Mouse (Mus musculus): ENCODE results near the gene Mrpl28. TPM values are rescaled to one million over a fixed set of nuclear protein-coding genes. Genes with fewer than 3 reads are reported as not detected.
A peak's percentile ranks its signal among the peaks of the same experiment; 100 is the strongest.
"Not testable (repeated sequence)": the region's sequence is repeated elsewhere in the genome, so short reads cannot be mapped to it uniquely, and the experiment has no call there.

Gene Mrpl28
- 199 and 201 TPM in 2 replicates for polyA plus RNA-seq (2016; fragmentation: Nextera tagmentation; extraction: Ambion mirVana)

- Histone ChIP-seq H3K9me3 (replicated peaks) (no peaks in the 10 kb centered on the region), H3K27me3 (replicated peaks) (peaks cover 22% of the 10 kb centered on the region), H3K4me2 (peak within 1 kb of the TSS; percentile 79), H3K9ac (peak within 1 kb of the TSS; percentile 86), H3K27ac (ENCODE audit: poor library complexity, severe bottlenecking) (no peak within 1 kb of the TSS), H3K36me3 (peaks cover 33% of the 10 kb centered on the region), H3K4me1 (replicated peaks) (peaks cover 8% of the 10 kb centered on the region), H3K4me3 (peak within 1 kb of the TSS; percentile 89)
- peak; percentile 85 for ATAC-seq (ENCODE audit: insufficient number of reproducible peaks, low FRiP score)
- under 1% methylated on average over 32 of the region's 32 CpGs for WGBS
These were observed at the start of gene Mrpl28 for GRCm38 (mm10) chr17:26123267-26123684. Gene Mrpl28, plus strand, starts transcription at chr17:26123500.

GRCm38 (mm10) chr17:26075246-26075645, 48.1 kb upstream of the Mrpl28 start:
- 64% methylated on average over 3 of the region's 3 CpGs for WGBS
- H3K27me3 ChIP-seq (replicated peaks), result peaks cover 6% of the 10 kb centered on the region; the same call in 1 of the 2 replicates
- no peak overlapping the region for H3K9ac ChIP-seq
- H3K9me3 ChIP-seq (replicated peaks), result no peaks in the 10 kb centered on the region
- no peaks in the 10 kb centered on the region for H3K36me3 ChIP-seq
- H3K4me1 ChIP-seq (replicated peaks), result no peaks in the 10 kb centered on the region
- ATAC-seq (ENCODE audit: insufficient number of reproducible peaks, low FRiP score), result no peak
- H3K27ac ChIP-seq (ENCODE audit: poor library complexity, severe bottlenecking), result no peak overlapping the region
- H3K4me2 ChIP-seq, result no peak overlapping the region
- H3K4me3 ChIP-seq, result no peak overlapping the region

- Histone ChIP-seq H3K36me3 (peaks cover 17% of the 10 kb centered on the region), H3K4me1 (replicated peaks) (no peaks in the 10 kb centered on the region), H3K27me3 (replicated peaks) (0 out of 2 replicates have a peak, but pooled peaks cover 2% of the 10 kb centered on the region), H3K27ac (ENCODE audit: poor library complexity, severe bottlenecking) (no peak overlapping the region), H3K4me2 (no peak overlapping the region), H3K4me3 (no peak overlapping the region), H3K9ac (no peak overlapping the region), H3K9me3 (replicated peaks) (no peaks in the 10 kb centered on the region)
- 75% methylated on average over 2 of the region's 2 CpGs for WGBS
- ATAC-seq (ENCODE audit: insufficient number of reproducible peaks, low FRiP score), result no peak
These were observed 44.4 kb upstream of the Mrpl28 start for GRCm38 (mm10) chr17:26078851-26079250.

GRCm38 (mm10) chr17:26080867-26081266, 42.4 kb upstream of the Mrpl28 start:
- peaks cover 22% of the 10 kb centered on the region for H3K36me3 ChIP-seq
- no peaks in the 10 kb centered on the region for H3K9me3 ChIP-seq (replicated peaks)
- WGBS, result 32% methylated on average over 2 of the region's 2 CpGs
- H3K27me3 ChIP-seq (replicated peaks), result no peaks in the 10 kb centered on the region
- no peak overlapping the region for H3K27ac ChIP-seq (ENCODE audit: poor library complexity, severe bottlenecking)
- ATAC-seq (ENCODE audit: insufficient number of reproducible peaks, low FRiP score), result no peak
- no peaks in the 10 kb centered on the region for H3K4me1 ChIP-seq (replicated peaks)
- H3K4me3 ChIP-seq, result no peak overlapping the region
- H3K4me2 ChIP-seq, result no peak overlapping the region
- H3K9ac ChIP-seq, result no peak overlapping the region

- WGBS, result 86% methylated on average over 9 of the region's 9 CpGs
- no peak overlapping the region for H3K4me3 ChIP-seq
- H3K27ac ChIP-seq (ENCODE audit: poor library complexity, severe bottlenecking), result no peak overlapping the region
- peaks cover 33% of the 10 kb centered on the region for H3K36me3 ChIP-seq
- H3K4me1 ChIP-seq (replicated peaks), result peaks cover 4% of the 10 kb centered on the region
- H3K9me3 ChIP-seq (replicated peaks), result no peaks in the 10 kb centered on the region
- H3K9ac ChIP-seq, result no peak overlapping the region
- no peaks in the 10 kb centered on the region for H3K27me3 ChIP-seq (replicated peaks)
- no peak overlapping the region for H3K4me2 ChIP-seq
- no peak for ATAC-seq (ENCODE audit: insufficient number of reproducible peaks, low FRiP score)
These were observed 36.2 kb upstream of the Mrpl28 start for GRCm38 (mm10) chr17:26087059-26087564.

- WGBS, result under 1% methylated on average over 32 of the region's 32 CpGs
- peaks cover 30% of the 10 kb centered on the region for H3K36me3 ChIP-seq
- H3K27ac ChIP-seq (ENCODE audit: poor library complexity, severe bottlenecking), result peak within 1 kb of the TSS; percentile 79
- H3K9ac ChIP-seq, result peak within 1 kb of the TSS; percentile 70
- no peaks in the 10 kb centered on the region for H3K9me3 ChIP-seq (replicated peaks)
- H3K4me2 ChIP-seq, result peak within 1 kb of the TSS; percentile 75
- peak within 1 kb of the TSS; percentile 68 for H3K4me3 ChIP-seq
- H3K27me3 ChIP-seq (replicated peaks), result no peaks in the 10 kb centered on the region
- peak; percentile 87 for ATAC-seq (ENCODE audit: insufficient number of reproducible peaks, low FRiP score)
- peaks cover 12% of the 10 kb centered on the region for H3K4me1 ChIP-seq (replicated peaks)
These were observed 33.2 kb upstream of the Mrpl28 start, which contains the start of gene Decr2 for GRCm38 (mm10) chr17:26089905-26090632. Gene Decr2, minus strand, starts transcription at chr17:26090337.

GRCm38 (mm10) chr17:26094531-26095110, 28.7 kb upstream of the Mrpl28 start:
- H3K4me1 ChIP-seq (replicated peaks), result peaks cover 12% of the 10 kb centered on the region
- H3K27me3 ChIP-seq (replicated peaks), result no peaks in the 10 kb centered on the region
- H3K27ac ChIP-seq (ENCODE audit: poor library complexity, severe bottlenecking), result no peak overlapping the region
- peak overlapping the region; percentile 81 for H3K9ac ChIP-seq
- WGBS, result 29% methylated on average over 9 of the region's 9 CpGs
- H3K4me2 ChIP-seq, result peak overlapping the region; percentile 73
- ATAC-seq (ENCODE audit: insufficient number of reproducible peaks, low FRiP score), result no peak
- no peaks in the 10 kb centered on the region for H3K9me3 ChIP-seq (replicated peaks)
- H3K4me3 ChIP-seq, result peak overlapping the region; percentile 60
- peaks cover 19% of the 10 kb centered on the region for H3K36me3 ChIP-seq

GRCm38 (mm10) chr17:26095121-26095740, 28.1 kb upstream of the Mrpl28 start, which contains the start of gene Nme4:
Gene Nme4, minus strand, starts transcription at chr17:26095602.
- WGBS, result 3% methylated on average over 47 of the region's 47 CpGs
- Histone ChIP-seq H3K4me3 (peak within 1 kb of the TSS; percentile 60), H3K4me2 (peak within 1 kb of the TSS; percentile 73), H3K27ac (ENCODE audit: poor library complexity, severe bottlenecking) (peak within 1 kb of the TSS; percentile 26; the same call in 1 of the 2 replicates), H3K9me3 (replicated peaks) (no peaks in the 10 kb centered on the region), H3K36me3 (peaks cover 19% of the 10 kb centered on the region), H3K27me3 (replicated peaks) (no peaks in the 10 kb centered on the region), H3K4me1 (replicated peaks) (peaks cover 11% of the 10 kb centered on the region), H3K9ac (peak within 1 kb of the TSS; percentile 81)
- peak; percentile 79 for ATAC-seq (ENCODE audit: insufficient number of reproducible peaks, low FRiP score)

- WGBS, result 87% methylated on average over 7 of the region's 7 CpGs
- Histone ChIP-seq H3K36me3 (0 out of 2 replicates have a peak, but pooled peaks cover 4% of the 10 kb centered on the region), H3K4me3 (no peak overlapping the region), H3K4me2 (no peak overlapping the region), H3K4me1 (replicated peaks) (peaks cover 11% of the 10 kb centered on the region), H3K27me3 (replicated peaks) (no peaks in the 10 kb centered on the region), H3K9ac (no peak overlapping the region), H3K9me3 (replicated peaks) (no peaks in the 10 kb centered on the region), H3K27ac (ENCODE audit: poor library complexity, severe bottlenecking) (no peak overlapping the region)
- ATAC-seq (ENCODE audit: insufficient number of reproducible peaks, low FRiP score), result no peak
These were observed 24.8 kb upstream of the Mrpl28 start for GRCm38 (mm10) chr17:26098461-26098860.

- H3K4me2 ChIP-seq; ATAC-seq (ENCODE audit: insufficient number of reproducible peaks, low FRiP score); H3K27me3 ChIP-seq (replicated peaks); H3K9ac ChIP-seq; H3K36me3 ChIP-seq; H3K4me3 ChIP-seq; H3K27ac ChIP-seq (ENCODE audit: poor library complexity, severe bottlenecking); H3K4me1 ChIP-seq (replicated peaks); H3K9me3 ChIP-seq (replicated peaks): not testable (repeated sequence)
- 66% methylated on average over 3 of the region's 3 CpGs for WGBS
These were observed 24.0 kb upstream of the Mrpl28 start for GRCm38 (mm10) chr17:26099316-26099715.

GRCm38 (mm10) chr17:26100166-26100565, 23.1 kb upstream of the Mrpl28 start:
- Histone ChIP-seq H3K4me2 (no peak overlapping the region), H3K27ac (ENCODE audit: poor library complexity, severe bottlenecking) (no peak overlapping the region), H3K9me3 (replicated peaks) (no peaks in the 10 kb centered on the region), H3K36me3 (no peaks in the 10 kb centered on the region), H3K4me3 (no peak overlapping the region), H3K4me1 (replicated peaks) (0 out of 2 replicates have a peak, but pooled peaks cover 3% of the 10 kb centered on the region), H3K9ac (no peak overlapping the region), H3K27me3 (replicated peaks) (no peaks in the 10 kb centered on the region)
- ATAC-seq (ENCODE audit: insufficient number of reproducible peaks, low FRiP score), result no peak
- WGBS, result 40% methylated on average over 2 of the region's 2 CpGs
